Mouse (Mus musculus) retina, postnatal 7 days (tissue): ENCODE results near the gene Cxcl17.
"Not testable (repeated sequence)": the region's sequence is repeated elsewhere in the genome, so short reads cannot be mapped to it uniquely, and the experiment has no call there.

Experiments
- DNase-seq: peaks from one replicate; pipeline ENCODE4 v3.0.0-alpha.2; 2012; ENCODE audit warnings: low read depth, low spot score

Cxcl17 gene

DNA sequence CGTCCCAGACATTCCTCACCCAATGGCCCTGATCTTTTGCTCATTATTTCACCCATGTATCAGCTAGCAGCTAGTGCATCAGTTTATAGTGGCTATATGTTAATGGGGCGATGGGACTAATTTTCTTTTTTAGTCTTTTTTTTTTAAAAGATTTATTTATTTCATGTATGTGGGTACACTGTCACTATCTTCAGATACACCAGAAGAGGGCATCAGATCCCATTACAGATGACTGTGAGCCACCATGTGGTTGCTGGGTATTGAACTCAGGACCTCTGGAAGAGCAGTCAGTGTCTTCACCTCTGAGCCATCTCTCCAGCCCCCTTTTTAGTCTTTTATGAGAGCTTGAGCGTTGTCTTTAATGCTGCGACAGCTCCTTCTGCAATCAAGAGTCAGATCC, 13.7 kb upstream of the Cxcl17 start:
- DNase-seq: not testable (repeated sequence)

DNA sequence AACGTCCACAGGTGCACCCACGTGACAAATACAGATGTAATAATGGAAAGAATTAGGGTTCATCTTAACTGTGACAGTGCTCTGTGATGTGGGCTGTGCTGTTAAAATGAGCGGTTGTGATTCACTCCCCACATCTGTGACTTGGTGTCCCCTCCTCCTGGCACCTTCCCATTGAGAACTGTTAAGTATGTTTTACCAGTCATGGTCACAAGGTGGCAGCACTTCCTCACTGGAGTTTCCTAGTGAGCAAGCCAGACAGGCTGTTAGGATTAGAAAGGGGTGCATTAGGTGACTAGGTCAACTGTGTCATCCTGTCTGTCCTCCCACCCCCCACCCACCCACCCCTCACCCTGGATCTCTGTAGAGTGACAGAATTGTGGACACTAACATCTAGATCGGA, 11.7 kb upstream of the Cxcl17 start:
- DNase-seq: peak; percentile 78

- no peak for DNase-seq
These were observed 9.7 kb upstream of the Cxcl17 start for GRCm38 (mm10) chr7:25422286-25422841.

DNA sequence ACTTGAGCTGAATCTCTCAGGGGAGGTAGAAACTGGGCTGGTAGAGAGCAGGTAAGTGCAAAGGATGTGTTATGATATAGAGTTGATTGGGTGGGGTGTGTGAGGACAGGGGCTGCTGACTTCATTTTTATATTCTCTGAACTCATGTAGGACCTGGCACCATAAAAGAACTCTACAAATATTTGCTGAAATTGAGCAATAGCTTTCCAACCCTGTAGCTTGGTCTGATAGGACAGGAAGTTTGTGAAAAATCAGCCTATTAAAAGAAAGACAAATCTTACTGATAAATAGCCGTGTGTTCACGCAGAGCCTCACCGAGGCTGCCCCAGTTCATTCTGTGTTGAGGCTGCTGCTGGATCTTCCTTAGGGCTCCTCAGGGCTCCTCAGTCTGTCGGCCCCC, 7.3 kb upstream of the Cxcl17 start:
- no peak for DNase-seq

- DNase-seq: no peak
These were observed 6.8 kb upstream of the Cxcl17 start for GRCm38 (mm10) chr7:25419536-25419935.

DNA sequence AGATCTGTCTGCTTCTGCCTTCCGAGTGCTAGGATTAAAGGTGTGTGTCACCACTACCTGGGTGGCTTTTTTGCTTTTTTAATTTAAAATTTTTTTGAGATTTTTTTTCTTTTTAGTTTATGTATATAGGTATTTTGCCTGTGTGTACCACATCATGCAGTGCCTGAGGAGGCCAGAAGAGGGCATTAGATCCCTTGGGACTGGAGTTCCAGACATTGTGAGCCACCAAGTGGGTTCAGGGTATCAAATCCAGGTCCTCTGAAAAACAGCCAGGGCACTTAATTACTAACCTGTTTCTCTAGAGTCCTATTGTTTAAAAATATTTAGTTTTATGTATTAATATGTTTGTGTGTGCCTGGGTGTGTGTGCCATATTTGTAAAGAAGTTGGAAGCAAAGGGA, 4.9 kb upstream of the Cxcl17 start:
- DNase-seq: no peak

GRCm38 (mm10) chr7:25411861-25412260, 825 bp downstream of the Cxcl17 start:
- no peak for DNase-seq

GRCm38 (mm10) chr7:25410969-25411615, 1.6 kb downstream of the Cxcl17 start:
- no peak for DNase-seq

DNA sequence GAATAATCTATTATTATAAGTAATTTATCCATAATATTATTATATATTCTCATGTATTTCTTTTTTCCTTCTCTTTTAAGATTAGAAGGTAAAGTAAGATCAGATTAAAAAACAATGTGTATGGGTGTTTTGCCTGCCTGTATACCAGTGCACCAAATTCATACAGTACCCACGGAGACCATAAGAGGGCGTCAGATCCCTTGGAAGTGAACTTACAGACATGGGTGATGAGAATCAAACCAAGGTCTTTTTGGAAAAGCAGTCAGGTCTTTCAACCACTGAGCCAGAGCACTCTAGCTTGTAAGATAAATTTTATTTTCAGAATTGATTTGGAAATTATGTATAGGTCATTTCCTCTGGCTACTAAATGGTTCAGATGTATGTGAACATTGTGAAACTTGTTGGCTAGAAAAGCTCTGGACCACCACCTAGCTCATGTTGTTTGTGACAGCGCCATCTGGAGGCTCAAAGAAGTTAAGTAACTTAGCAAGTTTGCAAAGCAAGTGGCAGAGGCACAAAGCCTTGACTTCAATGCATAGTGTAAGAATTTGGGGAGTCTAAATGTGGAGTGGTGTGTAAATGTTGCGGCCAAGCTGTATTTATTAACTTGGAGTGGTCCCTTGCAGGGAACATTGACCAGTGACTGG, 3.4 kb downstream of the Cxcl17 start:
- DNase-seq: no peak

DNA sequence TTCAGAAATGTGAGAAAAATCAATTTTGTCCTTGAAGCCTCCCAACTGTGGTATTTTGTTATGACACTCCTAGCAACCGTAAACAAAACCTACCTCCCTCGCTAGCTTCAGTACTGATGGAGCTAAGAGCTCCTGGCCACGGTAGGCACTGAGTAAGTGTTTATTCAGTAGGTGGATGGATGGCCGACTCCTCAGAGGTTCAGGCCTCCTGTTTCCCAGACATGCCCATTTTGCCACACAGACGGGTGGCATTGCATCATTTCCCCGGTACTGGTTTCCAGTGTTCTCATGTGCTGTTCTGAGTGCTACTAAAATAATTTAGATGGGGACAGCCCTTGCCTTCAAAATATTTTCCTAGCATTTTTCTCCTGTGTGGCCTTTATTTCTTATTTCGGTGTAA, 6.2 kb downstream of the Cxcl17 start:
- DNase-seq: no peak

- DNase-seq: peak; percentile 73
These were observed 10.0 kb downstream of the Cxcl17 start for GRCm38 (mm10) chr7:25402671-25403101.

DNA sequence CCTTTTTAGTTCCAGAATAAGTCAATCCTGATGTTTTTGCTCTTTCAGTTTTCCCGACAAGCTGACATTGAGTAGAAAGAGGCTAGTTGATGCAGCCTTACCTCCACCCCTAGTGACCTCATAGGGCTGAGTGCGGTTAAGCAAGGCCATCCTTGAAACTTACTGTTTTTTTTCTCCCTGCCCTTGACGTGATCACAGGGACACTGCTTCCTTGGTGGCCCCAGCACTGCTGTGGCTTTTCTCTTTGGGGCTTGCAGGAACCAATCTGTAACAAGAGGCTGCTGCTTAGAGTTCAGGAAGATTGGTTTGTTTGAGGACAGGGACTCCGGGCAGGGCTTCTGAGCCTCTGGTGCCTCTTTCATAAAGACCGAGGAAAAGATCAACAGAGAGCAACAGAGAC, 10.7 kb downstream of the Cxcl17 start:
- no peak for DNase-seq

- DNase-seq: no peak
These were observed 11.1 kb downstream of the Cxcl17 start for GRCm38 (mm10) chr7:25401551-25401950.

DNA sequence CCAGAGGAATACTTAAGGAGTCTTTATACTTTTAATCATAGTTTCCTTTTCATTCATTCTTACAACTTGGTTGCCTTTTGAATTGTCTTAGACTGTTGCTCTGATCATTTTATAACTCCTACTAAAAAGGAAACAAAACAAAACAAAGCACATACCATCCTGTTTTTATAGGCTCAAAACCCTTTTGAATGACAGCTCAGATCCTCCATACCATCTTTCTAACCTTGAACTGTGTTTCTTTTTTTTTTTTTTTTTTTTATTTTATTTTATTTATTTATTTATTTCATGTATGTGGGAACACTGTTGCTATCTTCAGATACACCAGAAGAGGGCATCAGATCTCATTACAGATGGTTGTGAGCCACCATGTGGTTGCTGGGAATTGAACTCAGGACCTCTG, 13.7 kb downstream of the Cxcl17 start:
- not testable (repeated sequence) for DNase-seq

DNA sequence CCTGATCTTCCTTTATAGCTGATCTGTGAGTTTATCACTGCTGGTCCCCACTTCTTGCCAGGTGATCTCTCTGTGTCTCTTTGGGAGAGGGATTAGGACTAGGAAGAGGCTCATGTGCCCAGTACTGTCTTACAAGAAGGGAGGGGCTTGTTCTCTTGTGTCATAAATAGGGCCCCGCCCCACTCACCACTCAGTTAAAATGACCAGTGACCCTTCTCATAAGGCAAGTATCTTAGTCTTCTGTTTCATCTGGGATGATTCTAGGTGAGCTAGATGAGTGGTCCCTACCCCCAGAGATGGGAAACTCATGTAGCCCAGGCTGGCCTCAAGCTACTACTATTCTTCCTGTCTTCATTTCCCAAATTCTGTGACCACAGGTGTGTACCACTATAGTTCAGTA, 14.1 kb downstream of the Cxcl17 start, which contains the start of gene Lipe:
TSS of gene Lipe (minus strand) at position 101 of the 400 bp plus-strand sequence.
- DNase-seq: no peak

GRCm38 (mm10) chr7:25396621-25397020, 16.1 kb downstream of the Cxcl17 start:
- no peak for DNase-seq

GRCm38 (mm10) chr7:25395558-25396521, 16.8 kb downstream of the Cxcl17 start:
- DNase-seq: peak; percentile 91

DNA sequence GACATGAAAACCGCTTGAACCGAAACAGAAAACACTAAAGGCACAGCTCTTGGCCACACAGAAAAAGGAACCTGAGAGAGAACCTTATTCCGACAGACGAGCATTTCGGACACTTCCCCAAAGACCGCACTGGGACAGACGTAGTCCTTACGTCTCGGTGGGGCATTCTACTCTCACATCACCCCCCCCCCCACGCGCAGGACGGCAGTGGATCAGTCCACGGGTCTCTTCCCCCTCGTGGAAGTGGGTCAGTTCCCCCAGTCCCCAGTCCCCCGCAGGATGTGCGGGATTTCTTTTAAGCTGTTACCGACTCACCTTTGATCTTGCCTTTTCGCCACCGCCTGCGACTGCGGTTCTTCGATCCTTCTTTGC, 17.5 kb downstream of the Cxcl17 start:
- DNase-seq: no peak

GRCm38 (mm10) chr7:25394754-25395153, 17.9 kb downstream of the Cxcl17 start:
- no peak for DNase-seq

- no peak for DNase-seq
These were observed 19.1 kb downstream of the Cxcl17 start for GRCm38 (mm10) chr7:25393451-25394210.

DNA sequence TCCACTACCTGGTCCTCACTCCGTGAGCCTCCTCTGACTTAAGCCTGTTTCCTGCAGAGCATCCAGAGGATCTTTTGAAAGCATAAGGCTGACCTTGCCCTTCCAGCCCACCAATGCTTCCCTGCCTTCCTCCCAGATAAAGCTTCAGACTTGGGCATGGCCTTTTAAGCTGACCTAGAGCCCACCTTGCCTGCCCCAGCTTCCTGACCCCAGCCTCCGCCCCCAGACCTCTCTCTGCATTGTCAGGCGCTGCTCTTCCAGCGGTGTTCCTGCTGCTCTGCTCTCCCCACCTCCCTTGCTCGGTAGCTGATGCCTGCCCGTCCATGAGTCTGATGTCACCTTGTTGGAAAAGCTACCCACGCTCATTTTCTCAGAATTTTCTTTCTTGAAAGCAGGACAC, 19.8 kb downstream of the Cxcl17 start:
- no peak for DNase-seq
